Mouse (Mus musculus) intestine, embryonic 14.5 days (tissue): ENCODE measurements around the gene Mtg1. TPM values are rescaled to one million over a fixed set of nuclear protein-coding genes. Genes with fewer than 3 reads are reported as not detected.

Experiments
- ATAC-seq: fragments of 200-750 bp; cut with Nextera tagmentation; replicated peaks from 2 replicates; pipeline ENCODE4 v1.8.0; 2017; ENCODE audit warnings: low read depth, moderate number of reproducible peaks, moderate TSS enrichment, moderate library complexity; ENCODE audit not compliant: low FRiP score, low TSS enrichment
- DNase-seq: peaks from one replicate; pipeline ENCODE4 v3.0.0-alpha.2; 2018; ENCODE audit warnings: low spot score
- H3K27ac ChIP-seq: fragments of 300-500 bp; sonication (generic); 2 replicates; pipeline ENCODE4 v1.5.1; 2014; ENCODE audit warnings: low read depth, mild to moderate bottlenecking, control low read depth
- H3K27me3 ChIP-seq: fragments of 300-500 bp; sonication (generic); replicated peaks from 2 replicates; pipeline ENCODE4 v1.6.1; 2014; ENCODE audit warnings: low read length, control low read depth; ENCODE audit not compliant: control insufficient read depth, insufficient read depth
- H3K36me3 ChIP-seq: fragments of 300-500 bp; sonication (generic); 2 replicates; pipeline ENCODE4 v1.6.1; 2014; ENCODE audit warnings: low read length, control low read depth; ENCODE audit not compliant: control insufficient read depth, insufficient read depth
- H3K4me1 ChIP-seq: fragments of 300-500 bp; sonication (generic); replicated peaks from 2 replicates; pipeline ENCODE4 v1.6.1; 2014; ENCODE audit warnings: low read length, control low read depth, mixed read lengths; ENCODE audit not compliant: control insufficient read depth, insufficient read depth
- H3K4me2 ChIP-seq: fragments of 300-500 bp; sonication (generic); 2 replicates; pipeline ENCODE4 v1.6.1; 2014; ENCODE audit warnings: low read length
- H3K4me3 ChIP-seq: fragments of 300-500 bp; sonication (generic); 2 replicates; pipeline ENCODE4 v1.5.1; 2014; ENCODE audit warnings: low read depth, low read length, control low read depth, mixed read lengths
- H3K9ac ChIP-seq: fragments of 300-500 bp; sonication (generic); 2 replicates; pipeline ENCODE4 v1.6.1; 2014; ENCODE audit warnings: mild to moderate bottlenecking, low read length
- H3K9me3 ChIP-seq: fragments of 300-500 bp; sonication (generic); 2 replicates; pipeline ENCODE4 v1.6.1; 2016; ENCODE audit warnings: low read length, control low read depth; ENCODE audit not compliant: control insufficient read depth
- WGBS: fragments of 180-500 bp; shearing (Covaris S2); extraction: QIAGEN DNeasy Blood & Tissue Kit; methylation state at CpG from one replicate; pipeline ENCODE4 v1.1.7; 2014; 5-methylcytosine and 5-hydroxymethylcytosine counted together
- polyA plus RNA-seq: library from polyadenylated mRNA; unstranded; fragments of >200 nt; fragmentation: Nextera tagmentation; extraction: Ambion mirVana; gene quantifications from 2 replicates; pipeline ENCODE4 v1.2.1, GENCODE M21; 2014

Mtg1 gene
- polyA plus RNA-seq, 1 experiment from 2014 or later = 31.6 TPM

DNA sequence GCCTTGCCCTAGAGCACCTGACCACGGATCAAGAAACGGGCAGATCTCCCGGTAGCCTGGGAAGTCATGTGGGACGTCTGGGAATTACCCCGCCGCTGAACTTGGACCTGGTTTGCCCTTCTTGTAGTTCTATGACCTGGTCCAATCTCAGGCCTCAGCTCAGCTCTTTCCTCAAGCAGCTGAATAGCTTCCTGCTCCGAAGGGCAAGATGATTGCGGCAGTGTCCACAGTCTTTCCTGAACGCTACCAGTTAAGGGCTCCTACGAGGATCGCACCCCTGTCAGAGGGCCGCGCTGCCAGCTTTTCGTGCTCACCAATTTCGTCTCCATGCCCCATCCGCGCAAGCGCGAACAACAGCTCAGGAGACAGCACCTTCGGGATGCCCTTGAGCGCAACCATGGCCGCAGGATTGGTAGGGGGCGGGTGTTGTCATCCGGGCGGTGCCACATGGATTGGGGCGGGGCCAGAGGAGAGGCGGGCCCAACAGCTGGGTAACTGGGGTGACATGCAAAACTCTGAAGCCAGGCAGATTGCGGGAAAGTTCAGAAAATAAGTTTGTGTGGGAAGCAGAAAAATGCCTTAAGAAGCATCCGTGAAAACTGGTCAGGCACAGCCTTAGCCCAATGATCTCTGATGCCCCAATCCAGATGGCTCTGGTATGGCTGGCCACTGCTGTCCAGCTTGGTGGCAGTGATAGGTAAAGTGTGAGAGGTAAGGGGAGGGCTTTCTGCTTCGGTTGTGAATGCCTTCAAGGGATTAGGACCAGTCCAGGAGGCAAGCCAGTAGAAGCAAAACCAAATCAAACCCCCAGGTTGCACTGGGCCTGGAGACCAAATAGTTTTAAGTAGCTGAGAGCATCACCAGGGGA is 35.1 kb upstream of the Mtg1 start, which contains the start of gene Fuom:
Gene Fuom, minus strand, starts transcription at position 449 of the 868 bp plus-strand sequence.
- no peak within 1 kb of the TSS for H3K27ac ChIP-seq
- ATAC-seq = peak; percentile 90
- peaks cover 5% of the 10 kb centered on the region; the same call in 1 of the 2 replicates for H3K4me1 ChIP-seq
- no peaks in the 10 kb centered on the region for H3K27me3 ChIP-seq
- WGBS = 0% methylated on average over 30 of the region's 30 CpGs
- peak within 1 kb of the TSS; percentile 76 for H3K4me2 ChIP-seq
- H3K9ac ChIP-seq = peak within 1 kb of the TSS; percentile 48
- H3K9me3 ChIP-seq = no peaks in the 10 kb centered on the region
- peak within 1 kb of the TSS; percentile 48 for H3K4me3 ChIP-seq
- peak; percentile 84 for DNase-seq
- peaks cover 26% of the 10 kb centered on the region for H3K36me3 ChIP-seq

DNA sequence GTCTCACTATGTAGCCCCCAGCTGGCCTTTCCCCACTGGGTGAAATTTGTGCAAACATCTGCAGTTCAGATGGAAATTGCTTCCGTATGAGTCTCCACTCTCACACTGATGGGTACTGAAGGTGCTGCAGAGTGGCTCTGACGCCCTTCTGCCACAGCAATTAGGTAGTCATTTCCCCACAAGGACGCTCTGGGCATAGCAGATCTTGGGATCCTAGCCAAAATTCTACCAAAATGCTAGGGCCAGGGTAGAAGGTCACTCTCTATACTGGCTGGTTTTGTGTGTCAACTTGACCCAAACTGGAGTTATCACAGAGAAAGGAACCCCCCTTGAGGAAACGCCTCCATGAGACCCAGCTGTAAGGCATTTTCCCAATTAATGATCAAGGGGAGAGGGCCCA is 33.4 kb upstream of the Mtg1 start:
- Histone ChIP-seq H3K4me2 (no peak overlapping the region), H3K9me3 (no peaks in the 10 kb centered on the region), H3K9ac (no peak overlapping the region), H3K27me3 (no peaks in the 10 kb centered on the region), H3K27ac (no peak overlapping the region), H3K4me3 (no peak overlapping the region), H3K4me1 (peaks cover 5% of the 10 kb centered on the region; the same call in 1 of the 2 replicates), H3K36me3 (peaks cover 44% of the 10 kb centered on the region)
- 84% methylated on average over 4 of the region's 4 CpGs for WGBS
- DNase-seq (no peak), ATAC-seq (no peak)

DNA sequence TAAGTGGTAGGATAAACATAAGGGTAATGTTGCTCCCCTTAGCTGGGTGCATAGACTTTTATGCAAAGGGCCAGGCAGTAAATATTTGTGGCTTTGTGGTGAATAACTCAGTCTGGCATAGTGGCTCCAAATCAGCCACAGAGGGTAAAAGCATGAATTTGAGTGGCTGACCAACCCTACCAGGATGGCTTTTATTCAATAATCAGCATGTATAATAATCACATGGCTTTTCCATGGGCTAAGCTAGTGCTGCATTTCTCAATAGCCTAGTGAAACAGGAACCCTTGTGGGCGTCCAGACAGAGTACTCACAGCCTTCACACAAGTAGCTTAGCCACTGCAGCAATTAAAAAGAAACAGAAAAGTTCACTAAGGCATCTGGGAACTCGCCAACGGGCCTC is 25.4 kb upstream of the Mtg1 start:
- DNase-seq (no peak), ATAC-seq (no peak)
- Histone ChIP-seq H3K4me3 (no peak overlapping the region), H3K4me2 (no peak overlapping the region), H3K9ac (no peak overlapping the region), H3K36me3 (peaks cover 61% of the 10 kb centered on the region), H3K27ac (no peak overlapping the region), H3K9me3 (no peaks in the 10 kb centered on the region), H3K27me3 (no peaks in the 10 kb centered on the region), H3K4me1 (peaks cover under 1% of the 10 kb centered on the region; the same call in 1 of the 2 replicates)
- WGBS = 78% methylated on average over 3 of the region's 3 CpGs

DNA sequence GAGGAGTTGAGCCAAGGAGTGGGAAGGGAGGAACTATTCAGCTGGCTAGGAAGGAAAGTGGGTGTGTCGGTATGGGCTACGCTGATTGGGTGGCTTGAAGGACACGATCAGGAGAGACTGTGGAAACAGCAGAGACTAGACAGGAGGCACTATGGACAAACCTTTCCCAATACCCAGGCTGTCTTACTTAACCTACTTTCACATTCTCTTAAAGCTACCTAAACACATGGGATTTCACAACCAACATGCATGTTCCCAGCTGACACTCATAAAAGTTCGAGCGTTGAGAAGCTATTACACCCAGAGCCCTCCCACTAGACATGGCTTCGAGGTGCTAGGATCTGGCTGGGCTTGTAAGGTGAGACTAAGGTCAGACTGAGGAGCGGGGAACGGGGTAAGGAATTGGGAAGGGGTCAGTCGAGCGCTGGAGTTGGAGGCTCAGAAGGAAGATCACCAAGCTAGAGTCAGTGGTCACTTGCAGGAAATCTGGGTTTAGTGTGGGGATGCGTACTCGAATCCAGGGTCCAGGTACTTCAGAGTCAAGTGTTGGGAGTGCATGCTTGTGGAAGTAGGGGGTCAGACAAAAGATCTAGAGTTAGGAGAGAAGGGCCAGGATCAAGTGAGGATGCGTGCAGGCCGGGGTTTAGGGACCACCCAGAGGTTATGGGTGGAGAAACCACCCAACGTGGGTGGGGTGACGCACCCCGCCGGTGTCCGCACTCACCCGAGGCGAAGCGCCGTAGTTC is 21.6 kb upstream of the Mtg1 start, which contains the start of gene Paox:
Gene Paox, plus strand, starts transcription at position 217 of the 746 bp plus-strand sequence.
- ATAC-seq (peak; percentile 80), DNase-seq (peak; percentile 67)
- WGBS = under 1% methylated on average over 23 of the region's 23 CpGs

DNA sequence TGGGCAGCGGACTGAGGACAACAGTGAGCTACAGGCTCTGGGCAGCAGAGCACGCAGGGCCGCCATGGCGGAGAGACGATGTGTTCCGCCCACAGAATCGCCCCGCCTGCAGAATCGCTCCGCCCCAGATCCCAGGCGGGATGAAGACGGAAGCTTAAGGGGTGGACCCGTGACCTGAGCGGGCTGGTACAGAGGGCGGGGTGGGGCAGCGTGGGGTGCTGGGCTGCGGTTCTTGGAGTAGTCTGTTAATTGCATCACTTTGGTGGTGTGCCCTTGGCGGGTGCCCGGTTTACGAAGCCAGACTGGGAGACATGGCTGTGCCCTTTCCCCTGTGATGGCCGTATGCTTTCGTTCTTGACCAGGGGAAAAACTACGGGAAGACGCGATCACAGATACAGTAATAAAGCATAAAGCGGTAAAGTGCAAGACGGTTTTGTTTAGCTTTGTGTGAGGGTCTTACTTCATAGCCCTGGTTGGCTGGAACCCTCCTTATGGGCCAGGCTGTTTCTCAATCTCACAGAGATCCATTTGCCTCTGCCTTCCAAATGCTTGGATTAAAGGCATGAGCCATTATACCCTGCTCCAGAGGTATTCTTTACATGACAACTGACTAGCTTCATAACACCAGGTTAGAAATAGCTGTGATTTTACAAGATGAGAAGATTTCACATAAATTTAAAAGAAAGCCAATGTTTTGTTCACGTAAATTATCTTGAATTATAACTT is 20.9 kb upstream of the Mtg1 start, which contains the start of gene Echs1:
Gene Echs1, minus strand, starts transcription at position 148 of the 726 bp plus-strand sequence.
- WGBS = 3% methylated on average over 28 of the region's 28 CpGs
- no peaks in the 10 kb centered on the region for H3K9me3 ChIP-seq
- H3K27ac ChIP-seq = peak within 1 kb of the TSS; percentile 71
- peak; percentile 89 for DNase-seq
- no peaks in the 10 kb centered on the region for H3K27me3 ChIP-seq
- H3K36me3 ChIP-seq = peaks cover 16% of the 10 kb centered on the region
- H3K9ac ChIP-seq = peak within 1 kb of the TSS; percentile 65
- H3K4me3 ChIP-seq = peak within 1 kb of the TSS; percentile 77
- peak; percentile 94 for ATAC-seq
- peaks cover 4% of the 10 kb centered on the region; the same call in 1 of the 2 replicates for H3K4me1 ChIP-seq
- H3K4me2 ChIP-seq = peak within 1 kb of the TSS; percentile 93

More for the DNA sequence above, 21.6 kb upstream of the Mtg1 start, which contains the start of gene Paox:
- H3K27ac ChIP-seq = peak within 1 kb of the TSS; percentile 71
- H3K9ac ChIP-seq = peak within 1 kb of the TSS; percentile 65
- no peaks in the 10 kb centered on the region for H3K9me3 ChIP-seq
- H3K4me3 ChIP-seq = peak within 1 kb of the TSS; percentile 77
- H3K27me3 ChIP-seq = no peaks in the 10 kb centered on the region
- H3K4me1 ChIP-seq = peaks cover 4% of the 10 kb centered on the region; the same call in 1 of the 2 replicates
- peak within 1 kb of the TSS; percentile 93 for H3K4me2 ChIP-seq
- H3K36me3 ChIP-seq = peaks cover 23% of the 10 kb centered on the region

DNA sequence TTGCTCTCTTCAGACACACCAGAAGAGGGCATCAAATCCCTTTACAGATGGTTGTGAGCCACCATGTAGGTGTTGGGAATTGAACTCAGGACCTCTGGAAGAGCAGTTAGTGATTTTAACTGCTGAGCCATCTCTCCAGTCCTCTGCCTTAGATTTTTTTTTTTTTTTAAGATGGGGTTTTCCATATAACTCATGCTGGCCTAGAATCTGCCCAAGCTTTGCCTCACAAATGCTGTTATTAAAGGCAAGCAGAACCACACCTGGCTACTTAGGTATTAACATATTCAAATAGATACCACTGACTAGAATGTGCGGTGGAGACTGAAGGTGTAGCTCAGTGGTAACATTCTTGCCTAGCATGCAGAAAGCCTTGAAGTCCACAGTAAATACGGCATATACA is 16.9 kb upstream of the Mtg1 start:
- Histone ChIP-seq H3K4me3 (no peak overlapping the region), H3K36me3 (no peaks in the 10 kb centered on the region), H3K27me3 (no peaks in the 10 kb centered on the region), H3K4me1 (peaks cover 4% of the 10 kb centered on the region; the same call in 1 of the 2 replicates), H3K27ac (no peak overlapping the region), H3K9me3 (no peaks in the 10 kb centered on the region), H3K4me2 (no peak overlapping the region), H3K9ac (no peak overlapping the region)
- DNase-seq (no peak), ATAC-seq (no peak)
- WGBS = 93% methylated on average over 2 of the region's 2 CpGs

DNA sequence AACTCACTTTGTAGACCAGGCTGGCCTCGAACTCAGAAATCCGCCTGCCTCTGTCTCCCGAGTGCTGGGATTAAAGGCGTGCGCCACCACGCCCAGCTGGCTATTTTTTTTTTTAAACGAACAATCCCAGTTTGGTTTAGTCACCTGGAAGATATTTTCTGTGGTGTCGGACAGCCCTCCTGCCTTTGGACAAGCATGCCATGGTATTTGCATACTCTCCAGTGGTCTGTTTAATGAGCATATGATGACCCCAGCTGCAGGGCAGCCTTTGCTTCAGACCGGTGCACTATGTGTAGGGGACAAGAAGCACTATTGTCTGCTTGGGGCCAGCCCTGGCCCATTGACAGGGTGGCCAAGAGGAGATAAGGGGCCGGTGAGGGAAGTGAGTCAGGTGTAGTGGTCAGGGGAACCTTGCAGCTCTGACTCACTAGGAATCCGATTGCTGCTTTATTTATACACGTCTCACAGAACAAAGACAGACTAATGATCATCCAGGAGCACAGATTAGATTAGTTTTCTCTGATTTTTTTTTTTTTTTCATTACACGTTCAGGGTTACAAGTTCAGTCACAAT is 15.9 kb upstream of the Mtg1 start:
- Histone ChIP-seq H3K4me3 (no peak overlapping the region), H3K36me3 (no peaks in the 10 kb centered on the region), H3K27me3 (no peaks in the 10 kb centered on the region), H3K4me2 (no peak overlapping the region), H3K9ac (no peak overlapping the region), H3K27ac (no peak overlapping the region), H3K9me3 (no peaks in the 10 kb centered on the region), H3K4me1 (peaks cover 4% of the 10 kb centered on the region; the same call in 1 of the 2 replicates)
- DNase-seq (no peak), ATAC-seq (no peak)
- WGBS = 73% methylated on average over 13 of the region's 13 CpGs

DNA sequence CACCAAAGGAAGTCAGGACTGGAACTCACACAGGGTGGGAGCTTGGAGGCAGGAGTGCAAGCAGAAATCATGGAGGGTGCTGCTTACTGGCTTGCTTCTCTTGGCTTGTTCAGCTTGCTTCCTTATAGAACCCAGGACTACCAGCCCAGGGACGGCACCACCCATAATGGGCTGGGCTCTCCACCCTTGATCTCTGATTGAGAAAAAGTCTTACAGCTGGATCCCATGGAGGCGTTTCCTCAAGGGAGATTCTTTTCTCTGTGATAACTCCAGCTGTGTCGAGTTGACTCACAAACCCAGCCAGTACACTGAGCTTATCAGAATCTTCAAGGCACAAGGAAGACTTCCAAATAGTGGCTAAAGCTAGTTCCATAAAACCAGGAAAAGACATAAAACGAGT is 14.6 kb upstream of the Mtg1 start:
- DNase-seq (peak; percentile 53), ATAC-seq (no peak)
- H3K27ac ChIP-seq = no peak overlapping the region

More for the DNA sequence above, 14.6 kb upstream of the Mtg1 start:
- Histone ChIP-seq H3K27me3 (no peaks in the 10 kb centered on the region), H3K36me3 (no peaks in the 10 kb centered on the region), H3K4me2 (no peak overlapping the region), H3K4me3 (no peak overlapping the region), H3K9me3 (no peaks in the 10 kb centered on the region), H3K4me1 (peaks cover 6% of the 10 kb centered on the region; the same call in 1 of the 2 replicates), H3K9ac (no peak overlapping the region)
- WGBS = 33% methylated on average over 4 of the region's 4 CpGs
